In genomic region chr5:90832145-90832767, GRCm38 (mm10) we compare ENCODE assay signal across 14 mouse cellular contexts. TPM values are rescaled to one million over a fixed set of nuclear protein-coding genes. Genes with fewer than 3 reads are reported as not detected.
A peak's percentile ranks its signal among the peaks of the same experiment; 100 is the strongest.
DNase-seq lines count a peak whose midpoint lies in the region; ATAC-seq and TF ChIP-seq lines count a peak whose summit lies in the region.
"Had no signal": no experiment of that assay in that cellular context is flagged by ENCODE, and none has a peak within 500 bp of the region (broad histone marks: within the 10 kb centered on the region; RNA-seq: fewer than 3 reads in every experiment).

No protein-coding gene starts in this region.

- no peak for TF ChIP-seq CTCF in hindbrain, postnatal 0 days (IDR thresholded peaks at IDR 0.05; ENCODE audit: low read depth)

- no peaks in the 10 kb centered on the region for H3K27me3 ChIP-seq in heart, embryonic 11.5 days (ENCODE audit: control insufficient read depth, insufficient read depth, low read length)
- H3K27me3 ChIP-seq in hindbrain, postnatal 0 days (ENCODE audit: insufficient read depth, low read length) = no peaks in the 10 kb centered on the region
- no peaks in the 10 kb centered on the region for H3K27me3 ChIP-seq in forebrain, embryonic 12.5 days
- H3K27me3 ChIP-seq: hindbrain, embryonic 15.5 days had no signal

- no peak overlapping the region for H3K4me3 ChIP-seq in heart, embryonic 11.5 days (ENCODE audit: low read depth, low read length)
- no peak overlapping the region for H3K4me3 ChIP-seq in hindbrain, postnatal 0 days (ENCODE audit: low read length)
- H3K4me3 ChIP-seq in forebrain, embryonic 12.5 days (replicated peaks) = no peak overlapping the region
- H3K4me3 ChIP-seq: hindbrain, embryonic 15.5 days; left cerebral cortex, adult 2 months had no signal

- H3K27ac ChIP-seq in heart, embryonic 11.5 days (ENCODE audit: low read depth, low read length) = no peak overlapping the region
- no peak overlapping the region for H3K27ac ChIP-seq in hindbrain, postnatal 0 days
- H3K27ac ChIP-seq in forebrain, embryonic 12.5 days = no peak overlapping the region
- H3K27ac ChIP-seq: hindbrain, embryonic 15.5 days; left cerebral cortex, adult 2 months had no signal

- no peak for ATAC-seq in heart, embryonic 11.5 days (replicated peaks; ENCODE audit: insufficient number of reproducible peaks, low FRiP score, low TSS enrichment)
- no peak for ATAC-seq in hindbrain, postnatal 0 days
- no peak for ATAC-seq in forebrain, embryonic 12.5 days (ENCODE audit: low FRiP score)
- ATAC-seq: forebrain, embryonic 14.5 days had no signal

- no peaks in the 10 kb centered on the region for H3K4me1 ChIP-seq in heart, embryonic 11.5 days (ENCODE audit: control insufficient read depth, insufficient read depth, low read length)
- no peaks in the 10 kb centered on the region for H3K4me1 ChIP-seq in hindbrain, postnatal 0 days (ENCODE audit: insufficient read depth, low read length)
- H3K4me1 ChIP-seq in forebrain, embryonic 12.5 days = no peaks in the 10 kb centered on the region
- H3K4me1 ChIP-seq: hindbrain, embryonic 15.5 days had no signal

- WGBS in heart, embryonic 11.5 days (ENCODE audit: insufficient replicate concordance) = 55% methylated on average over 11 of the region's 11 CpGs
- 88% methylated on average over 11 of the region's 11 CpGs for WGBS in hindbrain, postnatal 0 days
- 87% methylated on average over 11 of the region's 11 CpGs for WGBS in forebrain, embryonic 12.5 days

- H3K4me2 ChIP-seq in heart, embryonic 11.5 days = no peak overlapping the region
- H3K4me2 ChIP-seq in hindbrain, postnatal 0 days (ENCODE audit: low read depth, low read length) = no peak overlapping the region
- H3K4me2 ChIP-seq in forebrain, embryonic 12.5 days = no peak overlapping the region
- H3K4me2 ChIP-seq: hindbrain, embryonic 15.5 days; midbrain, embryonic 11.5 days had no signal

- H3K9me3 ChIP-seq in heart, embryonic 11.5 days (replicated peaks; ENCODE audit: control insufficient read depth, low read length) = no peaks in the 10 kb centered on the region
- H3K9me3 ChIP-seq in hindbrain, postnatal 0 days (ENCODE audit: low read length) = no peaks in the 10 kb centered on the region
- no peaks in the 10 kb centered on the region for H3K9me3 ChIP-seq in forebrain, embryonic 12.5 days
- H3K9me3 ChIP-seq: hindbrain, embryonic 15.5 days had no signal

- DNase-seq in heart, adult 11 months = peak; percentile 92
- peak; percentile 72 for DNase-seq in Muller cell, postnatal 12 days (ENCODE audit: inconsistent ontology term)
- peak; percentile 24 to 44 for DNase-seq in heart, postnatal 10 days
- peak; percentile 8 for DNase-seq in lung, postnatal 14 days
- DNase-seq in hindbrain, postnatal 0 days (ENCODE audit: low spot score) = no peak
- no peak for DNase-seq in spleen, postnatal 36 days (ENCODE audit: low spot score in 2 of 2)
- DNase-seq: cerebellum, postnatal 14 days had no signal

- H3K36me3 ChIP-seq in heart, embryonic 11.5 days (ENCODE audit: control insufficient read depth, insufficient read depth, low read length) = no peaks in the 10 kb centered on the region
- H3K36me3 ChIP-seq in hindbrain, postnatal 0 days (ENCODE audit: insufficient read depth, low read length) = no peaks in the 10 kb centered on the region
- no peaks in the 10 kb centered on the region for H3K36me3 ChIP-seq in forebrain, embryonic 12.5 days (replicated peaks)
- H3K36me3 ChIP-seq: hindbrain, embryonic 15.5 days had no signal

- intact Hi-C loops in heart, postnatal 10 days (cut with DNase I) = no loop called here

- H3K9ac ChIP-seq in heart, embryonic 11.5 days (ENCODE audit: low read depth, low read length) = no peak overlapping the region
- no peak overlapping the region for H3K9ac ChIP-seq in hindbrain, postnatal 0 days (replicated peaks; ENCODE audit: low read length)
- H3K9ac ChIP-seq in forebrain, embryonic 12.5 days = no peak overlapping the region
- H3K9ac ChIP-seq: hindbrain, embryonic 15.5 days had no signal

RNA-seq across cellular contexts. Expression of gene Cxcl15, which starts 37.9 kb away (rescaled TPM):
- 0.39 and 0.73 TPM in 2 replicates for polyA plus RNA-seq in heart, embryonic 11.5 days (2014; fragmentation: Nextera tagmentation; extraction: Ambion mirVana)
- total RNA-seq in heart, postnatal 10 days (2021) = not detected
- total RNA-seq in hindbrain, postnatal 0 days (2014; rRNA removed) = not detected in 2 replicates
- not detected in 2 replicates for polyA plus RNA-seq in hindbrain, postnatal 0 days (2015; fragmentation: Nextera tagmentation; extraction: Ambion mirVana)
- polyA plus RNA-seq in forebrain, embryonic 12.5 days (2016; fragmentation: Nextera tagmentation; extraction: Ambion mirVana) = not detected in 2 replicates
- total RNA-seq: left cerebral cortex, adult 2 months had no signal
- polyA plus RNA-seq: forebrain, embryonic 14.5 days; hindbrain, embryonic 15.5 days; midbrain, embryonic 11.5 days; spleen, adult 2 months had no signal

RNA-seq across cellular contexts. Expression of gene Cxcl3, which starts 46.4 kb away (rescaled TPM):
- polyA plus RNA-seq in heart, embryonic 11.5 days (2014; fragmentation: Nextera tagmentation; extraction: Ambion mirVana) = not detected in 2 replicates
- not detected for total RNA-seq in heart, postnatal 10 days (2021)
- not detected in 2 replicates for total RNA-seq in hindbrain, postnatal 0 days (2014; rRNA removed)
- 0.24 and 0.29 TPM in 2 replicates for polyA plus RNA-seq in hindbrain, postnatal 0 days (2015; fragmentation: Nextera tagmentation; extraction: Ambion mirVana)
- polyA plus RNA-seq in forebrain, embryonic 12.5 days (2016; fragmentation: Nextera tagmentation; extraction: Ambion mirVana) = not detected in 2 replicates
- total RNA-seq: left cerebral cortex, adult 2 months had no signal
- polyA plus RNA-seq: forebrain, embryonic 14.5 days; midbrain, embryonic 11.5 days had no signal

RNA-seq across cellular contexts. Expression of gene Cxcl1, which starts 58.8 kb away (rescaled TPM):
- 0.27 TPM in 1 of 2 replicates, not detected in the other for polyA plus RNA-seq in heart, embryonic 11.5 days (2014; fragmentation: Nextera tagmentation; extraction: Ambion mirVana)
- under 1 TPM; 0.69 to 0.74 TPM for total RNA-seq in heart, postnatal 10 days (2021)
- 0.22 TPM in 1 of 2 replicates, not detected in the other for total RNA-seq in hindbrain, postnatal 0 days (2014; rRNA removed)
- 0.50 and 0.56 TPM in 2 replicates for polyA plus RNA-seq in hindbrain, postnatal 0 days (2015; fragmentation: Nextera tagmentation; extraction: Ambion mirVana)
- not detected in 2 replicates for polyA plus RNA-seq in forebrain, embryonic 12.5 days (2016; fragmentation: Nextera tagmentation; extraction: Ambion mirVana)
- polyA plus RNA-seq: midbrain, embryonic 11.5 days had no signal

Comparison
In these comparisons a context has a peak if more than half of its experiments do, and no peak if none do; other contexts are left out.
1. DNase-seq: peak in heart, adult 11 months (single experiment), Muller cell, postnatal 12 days (single experiment), heart, postnatal 10 days (2 of 2) and lung, postnatal 14 days (single experiment); none in hindbrain, postnatal 0 days (single experiment) and spleen, postnatal 36 days (0 of 2).